Mouse (Mus musculus) forebrain, embryonic 16.5 days (tissue): ENCODE results near the gene Morn4. TPM values are rescaled to one million over a fixed set of nuclear protein-coding genes. Genes with fewer than 3 reads are reported as not detected.

Experiments used
- ATAC-seq: fragments of 200-750 bp; cut with Nextera tagmentation; 2 replicates; pipeline ENCODE4 v1.8.0; 2017; ENCODE audit warnings: mild to moderate bottlenecking, moderate library complexity
- H3K27ac ChIP-seq: fragments of 300-500 bp; sonication (generic); 2 replicates; pipeline ENCODE4 v1.5.1; 2014; ENCODE audit warnings: low read length, control low read depth
- H3K27me3 ChIP-seq: fragments of 300-500 bp; sonication (generic); replicated peaks from 2 replicates; pipeline ENCODE4 v1.6.1; 2014; ENCODE audit warnings: low read length; ENCODE audit not compliant: control insufficient read depth, insufficient read depth
- H3K36me3 ChIP-seq: fragments of 300-500 bp; sonication (generic); 2 replicates; pipeline ENCODE4 v1.6.1; 2014; ENCODE audit not compliant: control insufficient read depth, insufficient read depth
- H3K4me1 ChIP-seq: fragments of 300-500 bp; sonication (generic); replicated peaks from 2 replicates; pipeline ENCODE4 v1.6.1; 2014; ENCODE audit warnings: low read length; ENCODE audit not compliant: control insufficient read depth, insufficient read depth
- H3K4me2 ChIP-seq: fragments of 300-500 bp; sonication (generic); 2 replicates; pipeline ENCODE4 v1.6.1; 2014; ENCODE audit warnings: mild to moderate bottlenecking, low read length, control low read depth
- H3K4me3 ChIP-seq: fragments of 300-500 bp; sonication (generic); replicated peaks from 2 replicates; pipeline ENCODE4 v1.5.1; 2014; ENCODE audit warnings: mild to moderate bottlenecking, low read length, control low read depth
- H3K9ac ChIP-seq: fragments of 300-500 bp; sonication (generic); replicated peaks from 2 replicates; pipeline ENCODE4 v1.6.1; 2014; ENCODE audit warnings: low read depth, low read length, control low read depth
- H3K9me3 ChIP-seq: fragments of 300-500 bp; sonication (generic); 2 replicates; pipeline ENCODE4 v1.6.1; 2016; ENCODE audit warnings: low read length; ENCODE audit not compliant: control insufficient read depth
- WGBS: fragments of 180-500 bp; shearing (Covaris S2); extraction: QIAGEN DNeasy Blood & Tissue Kit; methylation state at CpG from one replicate; pipeline ENCODE4 v1.1.7; 2014; 5-methylcytosine and 5-hydroxymethylcytosine counted together
- polyA plus RNA-seq: library from polyadenylated mRNA; unstranded; fragments of >200 nt; fragmentation: Nextera tagmentation; extraction: Ambion mirVana; gene quantifications from 2 replicates; pipeline ENCODE4 v1.2.1, GENCODE M21; 2015

Gene Morn4
- 181 and 182 TPM in 2 replicates for polyA plus RNA-seq

GRCm38 (mm10) chr19:42086166-42086565 is at the start of gene Morn4:
TSS of gene Morn4 (minus strand) at chr19:42086357.
- peak within 1 kb of the TSS; percentile 71 for H3K4me3 ChIP-seq
- H3K27ac ChIP-seq = peak within 1 kb of the TSS; percentile 63
- H3K9ac ChIP-seq = peak within 1 kb of the TSS; percentile 80
- peaks cover 21% of the 10 kb centered on the region for H3K4me1 ChIP-seq
- ATAC-seq = peak; percentile 85
- under 1% methylated on average over 21 of the region's 21 CpGs for WGBS
- no peaks in the 10 kb centered on the region for H3K36me3 ChIP-seq
- peak within 1 kb of the TSS; percentile 93 for H3K4me2 ChIP-seq
- H3K9me3 ChIP-seq = no peaks in the 10 kb centered on the region
- H3K27me3 ChIP-seq = no peaks in the 10 kb centered on the region

- Histone ChIP-seq H3K27ac (no peak overlapping the region), H3K4me3 (no peak overlapping the region), H3K9ac (no peak overlapping the region), H3K36me3 (no peaks in the 10 kb centered on the region), H3K4me1 (0 out of 2 replicates have a peak, but pooled peaks cover 2% of the 10 kb centered on the region), H3K27me3 (no peaks in the 10 kb centered on the region), H3K4me2 (no peak overlapping the region), H3K9me3 (no peaks in the 10 kb centered on the region)
- no peak for ATAC-seq
These were observed 48.9 kb upstream of the Morn4 start for GRCm38 (mm10) chr19:42135070-42135469.

- ATAC-seq = no peak
- Histone ChIP-seq H3K4me3 (no peak overlapping the region), H3K9ac (no peak overlapping the region), H3K4me1 (peaks cover 17% of the 10 kb centered on the region), H3K9me3 (no peaks in the 10 kb centered on the region), H3K27me3 (no peaks in the 10 kb centered on the region; the same call in 1 of the 2 replicates), H3K27ac (no peak overlapping the region), H3K36me3 (no peaks in the 10 kb centered on the region), H3K4me2 (no peak overlapping the region)
- WGBS = 67% methylated on average over 5 of the region's 5 CpGs
These were observed 44.9 kb upstream of the Morn4 start for GRCm38 (mm10) chr19:42131101-42131500.

GRCm38 (mm10) chr19:42130294-42130606 is 44.1 kb upstream of the Morn4 start:
- Histone ChIP-seq H3K9ac (no peak overlapping the region), H3K4me2 (no peak overlapping the region), H3K36me3 (no peaks in the 10 kb centered on the region), H3K27ac (no peak overlapping the region), H3K4me3 (no peak overlapping the region), H3K4me1 (peaks cover 17% of the 10 kb centered on the region), H3K9me3 (no peaks in the 10 kb centered on the region), H3K27me3 (no peaks in the 10 kb centered on the region; the same call in 1 of the 2 replicates)
- ATAC-seq = no peak
- WGBS = 41% methylated on average over 3 of the region's 3 CpGs

GRCm38 (mm10) chr19:42129509-42130293 is 43.5 kb upstream of the Morn4 start:
- Histone ChIP-seq H3K27me3 (no peaks in the 10 kb centered on the region; the same call in 1 of the 2 replicates), H3K9ac (peak overlapping the region; percentile 39), H3K4me1 (peaks cover 17% of the 10 kb centered on the region), H3K4me2 (peak overlapping the region; percentile 99), H3K4me3 (peak overlapping the region; percentile 73), H3K9me3 (no peaks in the 10 kb centered on the region), H3K27ac (peak overlapping the region; percentile 69), H3K36me3 (no peaks in the 10 kb centered on the region)
- 11% methylated on average over 14 of the region's 14 CpGs for WGBS
- peak; percentile 17 for ATAC-seq

- H3K27ac ChIP-seq = peak within 1 kb of the TSS; percentile 69
- H3K27me3 ChIP-seq = no peaks in the 10 kb centered on the region; the same call in 1 of the 2 replicates
- no peaks in the 10 kb centered on the region for H3K36me3 ChIP-seq
- H3K4me3 ChIP-seq = peak within 1 kb of the TSS; percentile 73
- H3K9me3 ChIP-seq = no peaks in the 10 kb centered on the region
- under 1% methylated on average over 53 of the region's 54 CpGs for WGBS
- peak within 1 kb of the TSS; percentile 76 for H3K9ac ChIP-seq
- peak; percentile 98 for ATAC-seq
- H3K4me2 ChIP-seq = peak within 1 kb of the TSS; percentile 99
- H3K4me1 ChIP-seq = peaks cover 17% of the 10 kb centered on the region
These were observed 42.8 kb upstream of the Morn4 start, which contains the start of gene Avpi1 for GRCm38 (mm10) chr19:42128787-42129508. TSS of gene Avpi1 (minus strand) at chr19:42129059.

- H3K4me2 ChIP-seq = peak overlapping the region; percentile 99
- WGBS = 4% methylated on average over 23 of the region's 23 CpGs
- ATAC-seq = no peak
- H3K4me3 ChIP-seq = peak overlapping the region; percentile 73
- H3K27me3 ChIP-seq = no peaks in the 10 kb centered on the region; the same call in 1 of the 2 replicates
- H3K27ac ChIP-seq = peak overlapping the region; percentile 49; the same call in 1 of the 2 replicates
- H3K9me3 ChIP-seq = no peaks in the 10 kb centered on the region
- peaks cover 17% of the 10 kb centered on the region for H3K4me1 ChIP-seq
- H3K9ac ChIP-seq = peak overlapping the region; percentile 76
- 0 out of 2 replicates have a peak, but pooled peaks cover under 1% of the 10 kb centered on the region for H3K36me3 ChIP-seq
These were observed 42.0 kb upstream of the Morn4 start for GRCm38 (mm10) chr19:42128052-42128740.

GRCm38 (mm10) chr19:42127024-42127423 is 40.9 kb upstream of the Morn4 start:
- WGBS = 92% methylated on average over 5 of the region's 5 CpGs
- H3K27ac ChIP-seq = no peak overlapping the region

GRCm38 (mm10) chr19:42126219-42126605 is 40.1 kb upstream of the Morn4 start:
- WGBS = 89% methylated on average over 6 of the region's 6 CpGs
- H3K27ac ChIP-seq = no peak overlapping the region
- H3K4me2 ChIP-seq = no peak overlapping the region
- H3K9ac ChIP-seq = no peak overlapping the region
- no peak overlapping the region for H3K4me3 ChIP-seq
- peaks cover 17% of the 10 kb centered on the region for H3K4me1 ChIP-seq
- H3K9me3 ChIP-seq = no peaks in the 10 kb centered on the region
- ATAC-seq = no peak
- peaks cover 8% of the 10 kb centered on the region for H3K36me3 ChIP-seq
- no peaks in the 10 kb centered on the region; the same call in 1 of the 2 replicates for H3K27me3 ChIP-seq

More at GRCm38 (mm10) chr19:42127024-42127423, 40.9 kb upstream of the Morn4 start:
- ATAC-seq = no peak
- Histone ChIP-seq H3K4me3 (no peak overlapping the region), H3K36me3 (peaks cover 5% of the 10 kb centered on the region; the same call in 1 of the 2 replicates), H3K9ac (no peak overlapping the region), H3K9me3 (no peaks in the 10 kb centered on the region), H3K4me1 (peaks cover 17% of the 10 kb centered on the region), H3K4me2 (no peak overlapping the region), H3K27me3 (no peaks in the 10 kb centered on the region; the same call in 1 of the 2 replicates)
